Mouse (Mus musculus): ENCODE results near the gene Rtl8b. TPM values are rescaled to one million over a fixed set of nuclear protein-coding genes. Genes with fewer than 3 reads are reported as not detected.
A peak's percentile ranks its signal among the peaks of the same experiment; 100 is the strongest.
"Not testable (repeated sequence)": the region's sequence is repeated elsewhere in the genome, so short reads cannot be mapped to it uniquely, and the experiment has no call there.

The Rtl8b gene
- polyA plus RNA-seq (2015; fragmentation: Nextera tagmentation; extraction: Ambion mirVana) = 126 and 130 TPM in 2 replicates

- 20% methylated on average over 11 of the region's 15 CpGs for WGBS
- no peaks in the 10 kb centered on the region for H3K9me3 ChIP-seq
Observed at GRCm38 (mm10) chrX:53670294-53670693, at the start of gene Rtl8b. Gene Rtl8b, minus strand, starts transcription at chrX:53670408.

DNA sequence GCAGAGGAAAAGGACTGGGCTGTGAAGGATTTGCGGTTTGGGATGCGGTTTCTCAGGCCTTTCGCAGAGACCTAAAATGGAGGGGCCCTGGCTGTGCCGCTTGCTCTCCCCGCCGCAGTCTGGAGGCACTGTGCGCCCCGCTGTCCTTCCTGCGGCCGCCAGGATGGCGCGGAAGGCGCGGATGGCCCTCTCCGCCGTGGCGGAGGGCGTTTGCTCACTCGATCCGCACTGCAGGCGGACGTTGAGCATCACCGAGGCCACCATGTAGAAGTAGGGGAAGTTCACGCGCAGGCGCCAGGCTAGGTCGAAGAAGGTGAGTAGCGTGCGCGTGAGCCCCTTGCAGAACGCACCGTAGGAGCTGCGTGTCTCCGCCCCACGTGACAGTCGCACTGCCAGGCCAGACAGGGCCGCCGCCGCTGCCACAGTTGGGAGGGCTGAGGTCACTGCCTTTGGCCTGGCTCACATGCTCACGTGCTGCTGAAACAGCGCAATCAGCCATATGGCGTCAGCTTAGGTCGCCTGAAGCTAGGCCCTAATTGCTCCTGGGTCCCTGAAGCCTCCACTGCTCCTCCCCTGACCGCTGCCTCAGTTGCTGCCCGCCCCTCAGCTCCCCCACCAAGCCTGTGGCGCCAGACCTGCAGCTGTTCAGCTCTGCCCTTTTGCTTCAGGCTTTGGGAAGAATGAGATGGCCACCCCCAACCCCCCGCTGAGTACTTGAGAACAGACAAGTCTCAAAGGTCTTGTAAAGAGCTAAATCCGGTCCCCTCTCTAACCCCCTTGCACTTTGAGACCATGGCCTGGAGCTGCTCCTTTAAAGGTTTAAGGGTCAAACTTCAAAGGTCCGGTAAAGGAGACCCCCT lies 46.3 kb upstream of the Rtl8b start:
- 17% methylated on average over 49 of the region's 49 CpGs for WGBS
- no peak overlapping the region for H3K27ac ChIP-seq (replicated peaks)
- H3K4me3 ChIP-seq = peak overlapping the region; percentile 40
- H3K27me3 ChIP-seq = no peaks in the 10 kb centered on the region
- no peaks in the 10 kb centered on the region for H3K9me3 ChIP-seq
- no peaks in the 10 kb centered on the region for H3K4me1 ChIP-seq
- peak; percentile 90 for ATAC-seq (replicated peaks)
- H3K9ac ChIP-seq (replicated peaks) = peak overlapping the region; percentile 43
- no peaks in the 10 kb centered on the region for H3K36me3 ChIP-seq
- H3K4me2 ChIP-seq (replicated peaks) = peak overlapping the region; percentile 65

More at GRCm38 (mm10) chrX:53670294-53670693, at the start of gene Rtl8b:
- H3K4me2 ChIP-seq (replicated peaks) = peak within 1 kb of the TSS; percentile 35
- peak within 1 kb of the TSS; percentile 42 for H3K9ac ChIP-seq (replicated peaks)
- no peaks in the 10 kb centered on the region for H3K4me1 ChIP-seq
- ATAC-seq (replicated peaks) = peak; percentile 96
- H3K4me3 ChIP-seq = peak within 1 kb of the TSS; percentile 36
- H3K36me3 ChIP-seq = no peaks in the 10 kb centered on the region
- H3K27ac ChIP-seq (replicated peaks) = peak within 1 kb of the TSS; percentile 84
- H3K27me3 ChIP-seq = no peaks in the 10 kb centered on the region

GRCm38 (mm10) chrX:53715942-53716322 lies 45.7 kb upstream of the Rtl8b start:
- H3K9ac ChIP-seq (replicated peaks) = no peak overlapping the region; the same call in 1 of the 2 replicates
- peak overlapping the region; percentile 65 for H3K4me2 ChIP-seq (replicated peaks)
- WGBS = 24% methylated on average over 2 of the region's 2 CpGs
- ATAC-seq (replicated peaks) = peak; percentile 51; the same call in 1 of the 2 replicates
- H3K4me3 ChIP-seq = peak overlapping the region; percentile 40
- H3K36me3 ChIP-seq = no peaks in the 10 kb centered on the region
- H3K4me1 ChIP-seq = no peaks in the 10 kb centered on the region
- H3K27me3 ChIP-seq = no peaks in the 10 kb centered on the region
- no peaks in the 10 kb centered on the region for H3K9me3 ChIP-seq
- H3K27ac ChIP-seq (replicated peaks) = no peak overlapping the region

DNA sequence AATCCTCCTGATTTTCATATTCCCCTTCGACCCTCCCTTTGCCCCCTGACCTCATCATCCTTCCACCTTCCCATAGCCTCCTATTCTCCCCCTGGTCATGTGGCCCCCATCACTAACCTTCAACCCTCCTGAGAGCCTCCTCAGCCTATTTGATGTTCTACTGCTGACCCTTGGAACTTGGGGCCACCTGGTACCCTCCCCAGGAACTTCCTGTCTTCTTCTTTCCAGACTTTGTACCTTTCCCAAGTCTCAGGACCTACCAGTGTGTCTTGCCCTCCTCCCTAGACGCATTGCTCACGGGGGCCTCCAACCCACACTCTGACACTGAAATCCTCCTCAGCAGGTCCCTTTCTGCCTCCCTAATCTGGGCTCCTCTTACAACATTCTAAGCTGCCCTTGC lies 32.5 kb upstream of the Rtl8b start:
- no peaks in the 10 kb centered on the region for H3K9me3 ChIP-seq
- no peak overlapping the region for H3K9ac ChIP-seq (replicated peaks)
- WGBS = 76% methylated on average over 3 of the region's 3 CpGs
- no peak for ATAC-seq (replicated peaks)
- H3K27ac ChIP-seq (replicated peaks) = no peak overlapping the region
- no peaks in the 10 kb centered on the region for H3K27me3 ChIP-seq
- no peaks in the 10 kb centered on the region for H3K4me1 ChIP-seq
- H3K4me3 ChIP-seq = no peak overlapping the region
- no peak overlapping the region for H3K4me2 ChIP-seq (replicated peaks)
- no peaks in the 10 kb centered on the region for H3K36me3 ChIP-seq

GRCm38 (mm10) chrX:53699225-53699624 lies 29.0 kb upstream of the Rtl8b start:
- Histone ChIP-seq H3K9me3 (no peaks in the 10 kb centered on the region), H3K27ac (replicated peaks) (no peak overlapping the region), H3K9ac (replicated peaks) (no peak overlapping the region), H3K36me3 (no peaks in the 10 kb centered on the region), H3K4me3 (no peak overlapping the region), H3K27me3 (no peaks in the 10 kb centered on the region), H3K4me1 (no peaks in the 10 kb centered on the region), H3K4me2 (replicated peaks) (no peak overlapping the region)
- 94% methylated on average over 2 of the region's 2 CpGs for WGBS
- no peak for ATAC-seq (replicated peaks)

DNA sequence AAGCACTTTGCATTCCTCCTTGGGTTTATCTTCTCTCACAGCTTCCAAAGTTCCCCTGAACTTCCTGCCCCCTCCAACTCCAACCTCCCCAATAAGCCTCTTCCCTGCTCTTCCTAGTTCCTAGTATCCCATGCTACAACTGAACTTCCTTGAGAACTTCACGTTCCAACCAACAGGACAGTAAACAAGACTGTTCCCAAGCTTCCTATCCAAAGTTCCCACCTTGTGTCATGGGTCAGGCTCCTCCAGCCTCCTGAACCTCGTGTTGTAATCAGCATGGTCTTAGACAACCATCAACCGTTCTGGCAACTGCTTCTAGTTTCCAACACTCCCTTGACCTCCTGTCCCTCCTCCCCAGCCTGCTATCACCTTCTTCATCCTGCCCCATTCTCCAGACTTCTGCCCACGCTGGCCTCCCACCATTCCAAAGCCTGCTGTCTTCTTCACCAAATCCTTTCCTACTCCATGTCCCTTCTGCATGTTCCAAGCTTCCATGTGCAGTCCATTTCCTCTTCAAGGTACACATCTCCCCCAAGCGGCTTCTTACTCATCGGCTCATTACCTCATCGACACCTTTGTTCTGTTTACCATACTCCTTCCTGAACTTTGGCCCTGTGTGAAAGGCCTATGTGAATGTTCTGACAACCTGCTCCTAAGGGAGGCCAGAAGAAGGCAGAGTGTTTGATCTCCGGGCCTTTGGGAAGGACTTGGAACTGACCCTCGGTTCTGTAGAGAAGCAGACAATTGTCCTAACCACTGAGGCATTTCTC lies 24.0 kb upstream of the Rtl8b start:
- Histone ChIP-seq H3K27me3 (no peaks in the 10 kb centered on the region), H3K9ac (replicated peaks) (no peak overlapping the region), H3K4me3 (no peak overlapping the region), H3K4me2 (replicated peaks) (no peak overlapping the region), H3K4me1 (no peaks in the 10 kb centered on the region), H3K9me3 (no peaks in the 10 kb centered on the region), H3K36me3 (no peaks in the 10 kb centered on the region), H3K27ac (replicated peaks) (no peak overlapping the region)
- ATAC-seq (replicated peaks) = no peak
- WGBS = 87% methylated on average over 9 of the region's 9 CpGs

DNA sequence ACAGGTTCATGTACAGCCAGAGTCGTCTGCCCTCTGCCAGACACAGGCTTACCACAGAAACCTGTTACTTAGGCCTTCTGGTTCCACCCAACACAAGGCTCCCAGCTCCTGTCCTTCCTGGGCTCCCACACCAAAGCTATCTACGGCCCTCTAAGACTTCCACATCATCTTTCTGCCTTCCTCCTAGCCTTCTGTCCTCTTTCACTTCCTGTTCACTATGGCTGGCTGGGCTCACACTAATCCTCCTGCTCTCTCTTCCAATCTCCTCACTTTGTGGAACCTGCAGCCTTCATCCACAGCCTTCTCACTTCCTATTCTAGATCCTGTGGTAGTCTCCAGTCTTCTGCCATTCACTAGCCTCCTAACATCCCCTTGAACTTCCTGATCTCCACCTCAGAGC lies 22.9 kb upstream of the Rtl8b start:
- whole genome bisulfite sequencing = 79% methylated on average over 2 of the region's 2 CpGs
- ATAC-seq (replicated peaks) = no peak
- Histone ChIP-seq H3K27ac (replicated peaks) (no peak overlapping the region), H3K9ac (replicated peaks) (no peak overlapping the region), H3K36me3 (no peaks in the 10 kb centered on the region), H3K4me1 (no peaks in the 10 kb centered on the region), H3K27me3 (no peaks in the 10 kb centered on the region), H3K4me2 (replicated peaks) (no peak overlapping the region), H3K9me3 (no peaks in the 10 kb centered on the region), H3K4me3 (no peak overlapping the region)

GRCm38 (mm10) chrX:53692065-53692464 lies 21.9 kb upstream of the Rtl8b start:
- no peak for ATAC-seq (replicated peaks)
- no peaks in the 10 kb centered on the region for H3K36me3 ChIP-seq
- WGBS = 64% methylated on average over 2 of the region's 2 CpGs
- H3K4me1 ChIP-seq = no peaks in the 10 kb centered on the region
- H3K27ac ChIP-seq (replicated peaks) = no peak overlapping the region
- no peak overlapping the region for H3K4me2 ChIP-seq (replicated peaks)
- no peaks in the 10 kb centered on the region for H3K9me3 ChIP-seq
- no peak overlapping the region for H3K9ac ChIP-seq (replicated peaks)
- H3K4me3 ChIP-seq = no peak overlapping the region
- no peaks in the 10 kb centered on the region for H3K27me3 ChIP-seq

- 71% methylated on average over 2 of the region's 4 CpGs for WGBS
- not testable (repeated sequence) for H3K4me1 ChIP-seq; H3K9ac ChIP-seq (replicated peaks); H3K36me3 ChIP-seq; H3K4me2 ChIP-seq (replicated peaks); H3K27me3 ChIP-seq; H3K27ac ChIP-seq (replicated peaks); H3K4me3 ChIP-seq; H3K9me3 ChIP-seq; ATAC-seq (replicated peaks)
Observed at GRCm38 (mm10) chrX:53684676-53685075, 14.5 kb upstream of the Rtl8b start.

DNA sequence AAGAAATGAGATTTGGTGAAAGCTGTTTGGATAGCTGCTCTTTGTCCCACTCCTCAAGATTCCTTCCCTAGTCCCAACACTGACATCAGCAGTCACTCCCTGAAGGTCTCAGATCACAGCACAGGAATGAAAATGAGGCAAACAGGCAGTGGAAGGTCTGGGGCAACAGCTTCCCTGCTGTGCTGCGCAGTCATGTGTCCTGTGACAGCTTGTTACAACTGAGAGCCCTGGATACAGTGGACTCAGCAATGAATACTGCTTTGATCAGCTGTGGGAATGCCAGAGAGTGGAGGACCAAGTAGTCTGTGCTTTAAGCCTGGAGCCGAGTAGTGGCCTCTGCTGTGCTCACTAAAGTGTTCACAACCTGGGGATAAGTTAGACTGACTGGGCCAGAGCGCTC lies 12.4 kb upstream of the Rtl8b start:
- H3K9ac ChIP-seq (replicated peaks); H3K4me2 ChIP-seq (replicated peaks); H3K4me1 ChIP-seq; H3K27ac ChIP-seq (replicated peaks); ATAC-seq (replicated peaks); H3K9me3 ChIP-seq; H3K36me3 ChIP-seq; H3K27me3 ChIP-seq; H3K4me3 ChIP-seq: not testable (repeated sequence)
- 42% methylated on average over 2 of the region's 3 CpGs for WGBS

- H3K4me3 ChIP-seq; H3K4me1 ChIP-seq; H3K27me3 ChIP-seq; H3K36me3 ChIP-seq; H3K27ac ChIP-seq (replicated peaks); H3K9ac ChIP-seq (replicated peaks); H3K9me3 ChIP-seq; H3K4me2 ChIP-seq (replicated peaks): not testable (repeated sequence)
- 40% methylated on average over 2 of the region's 2 CpGs for WGBS
- 0 out of 2 replicates have a peak, but pooled peaks have one; percentile 48 for ATAC-seq (replicated peaks)
Observed at GRCm38 (mm10) chrX:53676943-53677342, 6.7 kb upstream of the Rtl8b start.

GRCm38 (mm10) chrX:53670696-53671095 lies 488 bp upstream of the Rtl8b start:
- H3K4me2 ChIP-seq (replicated peaks) = peak overlapping the region; percentile 35
- ATAC-seq (replicated peaks) = peak; percentile 53
- H3K27me3 ChIP-seq, H3K4me1 ChIP-seq, H3K9me3 ChIP-seq, H3K36me3 ChIP-seq: not testable (repeated sequence)
- peak overlapping the region; percentile 84 for H3K27ac ChIP-seq (replicated peaks)
- H3K9ac ChIP-seq (replicated peaks) = peak overlapping the region; percentile 42
- 26% methylated on average over 4 of the region's 4 CpGs for WGBS
- H3K4me3 ChIP-seq = peak overlapping the region; percentile 36

Data from forebrain, embryonic 15.5 days (tissue).